Mouse (Mus musculus): ENCODE measurements around the gene Col4a3bp. TPM values are rescaled to one million over a fixed set of nuclear protein-coding genes. Genes with fewer than 3 reads are reported as not detected.

The Col4a3bp gene
- polyA plus RNA-seq, 1 experiment from 2014 or later = 9.3 TPM

DNA sequence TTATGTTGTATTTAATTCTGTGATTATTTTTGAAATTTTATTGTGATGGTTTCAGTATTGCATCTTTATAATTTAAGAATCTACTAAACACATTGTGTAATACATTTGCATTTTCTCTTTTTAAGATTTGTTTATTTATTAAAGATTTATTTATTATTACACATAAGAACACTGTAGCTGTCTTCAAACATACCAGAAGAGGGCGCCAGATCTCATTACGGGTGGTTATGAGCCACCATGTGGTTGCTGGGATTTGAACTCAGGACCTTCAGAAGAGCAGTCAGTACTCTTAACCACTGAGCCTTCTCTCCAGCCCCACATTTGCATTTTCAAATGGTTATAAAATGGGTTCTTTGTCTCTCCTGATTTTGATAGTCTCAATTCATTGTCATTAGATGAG is 2.1 kb downstream of the Col4a3bp start:
- ATAC-seq (ENCODE audit: low FRiP score, low read depth) = no peak
- Histone ChIP-seq H3K4me1 (peaks cover 7% of the 10 kb centered on the region; the same call in 1 of the 2 replicates), H3K27ac (no peak overlapping the region), H3K9me3 (no peaks in the 10 kb centered on the region), H3K36me3 (no peaks in the 10 kb centered on the region), H3K4me2 (replicated peaks) (no peak overlapping the region), H3K27me3 (replicated peaks) (no peaks in the 10 kb centered on the region), H3K4me3 (no peak overlapping the region), H3K9ac (no peak overlapping the region)
- 78% methylated on average over 2 of the region's 2 CpGs for WGBS

DNA sequence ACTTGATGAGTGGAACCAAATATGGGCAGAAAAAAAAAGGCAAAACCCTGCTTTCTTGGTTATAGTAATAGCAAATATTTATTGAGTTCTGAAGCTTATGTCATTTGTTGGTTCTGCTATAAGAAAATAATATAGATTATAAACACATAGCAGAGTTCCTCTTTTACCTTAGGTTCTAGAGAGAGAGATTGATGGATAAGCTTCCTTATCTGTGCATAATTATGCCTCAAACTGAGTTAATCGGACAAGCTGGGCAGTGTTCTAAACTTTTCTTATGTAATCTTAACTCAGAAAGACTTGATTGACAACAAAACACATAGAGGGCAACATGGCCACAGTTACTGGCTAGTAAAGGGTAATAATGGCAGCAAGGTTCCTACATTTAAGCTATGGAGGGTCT is 4.8 kb downstream of the Col4a3bp start:
- Histone ChIP-seq H3K27me3 (replicated peaks) (no peaks in the 10 kb centered on the region), H3K4me2 (replicated peaks) (no peak overlapping the region), H3K9ac (no peak overlapping the region), H3K4me1 (peaks cover 7% of the 10 kb centered on the region; the same call in 1 of the 2 replicates), H3K9me3 (no peaks in the 10 kb centered on the region), H3K27ac (no peak overlapping the region), H3K36me3 (no peaks in the 10 kb centered on the region), H3K4me3 (no peak overlapping the region)
- WGBS = 92% methylated on average over 1 of the region's 1 CpGs
- no peak for ATAC-seq (ENCODE audit: low FRiP score, low read depth)

- Histone ChIP-seq H3K9me3 (no peaks in the 10 kb centered on the region), H3K27me3 (replicated peaks) (no peaks in the 10 kb centered on the region), H3K4me2 (replicated peaks) (no peak overlapping the region), H3K4me3 (no peak overlapping the region), H3K36me3 (no peaks in the 10 kb centered on the region), H3K9ac (no peak overlapping the region), H3K27ac (no peak overlapping the region), H3K4me1 (peaks cover 7% of the 10 kb centered on the region; the same call in 1 of the 2 replicates)
- ATAC-seq (ENCODE audit: low FRiP score, low read depth) = no peak
- WGBS = 73% methylated on average over 4 of the region's 4 CpGs
Observed at GRCm38 (mm10) chr13:96547941-96548340, 5.5 kb downstream of the Col4a3bp start.

- Histone ChIP-seq H3K27me3 (replicated peaks) (no peaks in the 10 kb centered on the region), H3K9me3 (no peaks in the 10 kb centered on the region), H3K9ac (no peak overlapping the region), H3K4me3 (no peak overlapping the region), H3K4me1 (no peaks in the 10 kb centered on the region), H3K27ac (no peak overlapping the region), H3K4me2 (replicated peaks) (no peak overlapping the region), H3K36me3 (no peaks in the 10 kb centered on the region)
- WGBS = 93% methylated on average over 3 of the region's 3 CpGs
- ATAC-seq (ENCODE audit: low FRiP score, low read depth) = no peak
Observed at GRCm38 (mm10) chr13:96555099-96555498, 12.7 kb downstream of the Col4a3bp start.

GRCm38 (mm10) chr13:96567977-96568376 is 25.6 kb downstream of the Col4a3bp start:
- H3K9ac ChIP-seq = no peak overlapping the region
- H3K27ac ChIP-seq = no peak overlapping the region
- no peak overlapping the region for H3K4me2 ChIP-seq (replicated peaks)
- H3K36me3 ChIP-seq = peaks cover 3% of the 10 kb centered on the region
- H3K4me1 ChIP-seq = peaks cover 5% of the 10 kb centered on the region; the same call in 1 of the 2 replicates
- 72% methylated on average over 6 of the region's 6 CpGs for WGBS
- H3K27me3 ChIP-seq (replicated peaks) = no peaks in the 10 kb centered on the region
- H3K9me3 ChIP-seq = no peaks in the 10 kb centered on the region
- no peak overlapping the region for H3K4me3 ChIP-seq
- no peak for ATAC-seq (ENCODE audit: low FRiP score, low read depth)

DNA sequence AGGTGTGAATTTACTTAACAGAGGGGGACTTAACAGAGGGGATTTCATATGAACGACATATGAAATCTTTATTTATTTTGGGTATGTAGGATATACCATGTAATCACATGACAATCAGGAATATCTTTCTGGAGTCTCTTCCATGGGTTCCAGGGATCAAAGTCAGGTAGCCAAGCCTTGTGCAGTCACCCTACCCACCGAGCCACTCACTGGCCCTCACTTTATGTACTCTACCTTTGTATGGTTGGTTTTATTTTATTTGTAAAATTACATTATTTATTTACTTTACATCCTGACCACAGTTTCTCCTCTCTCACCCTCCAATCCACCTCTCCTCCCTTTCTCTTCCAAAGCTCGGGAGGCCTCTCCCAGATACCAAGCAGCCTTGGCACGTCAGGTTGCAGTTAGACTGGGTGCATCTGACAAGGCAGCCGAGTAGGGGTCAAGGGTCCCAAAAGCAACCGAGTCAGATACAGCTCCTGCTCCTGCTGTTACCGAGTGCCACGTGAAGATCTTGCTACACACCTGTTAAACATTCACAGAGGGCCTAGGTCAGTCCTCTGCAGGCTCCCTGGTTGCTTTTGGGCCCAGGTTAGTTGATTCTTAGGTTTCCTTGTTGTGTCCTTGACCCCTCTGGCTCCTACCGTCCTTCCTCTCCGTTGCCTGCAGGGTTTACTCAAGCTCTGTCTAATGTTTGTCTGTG is 28.0 kb downstream of the Col4a3bp start:
- no peaks in the 10 kb centered on the region for H3K9me3 ChIP-seq
- no peak overlapping the region for H3K27ac ChIP-seq
- no peak overlapping the region for H3K4me2 ChIP-seq (replicated peaks)
- no peaks in the 10 kb centered on the region for H3K27me3 ChIP-seq (replicated peaks)
- peaks cover 5% of the 10 kb centered on the region; the same call in 1 of the 2 replicates for H3K4me1 ChIP-seq
- H3K36me3 ChIP-seq = peaks cover 6% of the 10 kb centered on the region
- H3K9ac ChIP-seq = no peak overlapping the region
- H3K4me3 ChIP-seq = no peak overlapping the region
- WGBS = 72% methylated on average over 10 of the region's 10 CpGs
- ATAC-seq (ENCODE audit: low FRiP score, low read depth) = no peak

GRCm38 (mm10) chr13:96571016-96571361 is 28.6 kb downstream of the Col4a3bp start:
- Histone ChIP-seq H3K9ac (no peak overlapping the region), H3K4me1 (peaks cover 5% of the 10 kb centered on the region; the same call in 1 of the 2 replicates), H3K4me2 (replicated peaks) (no peak overlapping the region), H3K4me3 (no peak overlapping the region), H3K9me3 (no peaks in the 10 kb centered on the region), H3K27ac (no peak overlapping the region), H3K36me3 (peaks cover 6% of the 10 kb centered on the region), H3K27me3 (replicated peaks) (no peaks in the 10 kb centered on the region)
- ATAC-seq (ENCODE audit: low FRiP score, low read depth) = no peak
- 61% methylated on average over 6 of the region's 6 CpGs for WGBS

- no peak for ATAC-seq (ENCODE audit: low FRiP score, low read depth)
- H3K27ac ChIP-seq = no peak overlapping the region
- 92% methylated on average over 2 of the region's 2 CpGs for WGBS
- no peaks in the 10 kb centered on the region for H3K9me3 ChIP-seq
- no peak overlapping the region for H3K9ac ChIP-seq
- H3K27me3 ChIP-seq (replicated peaks) = no peaks in the 10 kb centered on the region
- no peak overlapping the region for H3K4me2 ChIP-seq (replicated peaks)
- peaks cover 6% of the 10 kb centered on the region for H3K36me3 ChIP-seq
- H3K4me1 ChIP-seq = peaks cover 5% of the 10 kb centered on the region; the same call in 1 of the 2 replicates
- no peak overlapping the region for H3K4me3 ChIP-seq
Observed at GRCm38 (mm10) chr13:96574170-96574569, 31.8 kb downstream of the Col4a3bp start.

GRCm38 (mm10) chr13:96579104-96579503 is 36.7 kb downstream of the Col4a3bp start:
- no peaks in the 10 kb centered on the region for H3K9me3 ChIP-seq
- no peak overlapping the region for H3K27ac ChIP-seq
- no peak overlapping the region for H3K4me2 ChIP-seq (replicated peaks)
- no peaks in the 10 kb centered on the region for H3K27me3 ChIP-seq (replicated peaks)
- no peak overlapping the region for H3K9ac ChIP-seq
- no peak overlapping the region for H3K4me3 ChIP-seq
- no peaks in the 10 kb centered on the region for H3K36me3 ChIP-seq
- ATAC-seq (ENCODE audit: low FRiP score, low read depth) = no peak
- WGBS = 93% methylated on average over 2 of the region's 2 CpGs
- H3K4me1 ChIP-seq = no peaks in the 10 kb centered on the region

- 87% methylated on average over 1 of the region's 1 CpGs for WGBS
- Histone ChIP-seq H3K36me3 (no peaks in the 10 kb centered on the region), H3K27ac (no peak overlapping the region), H3K4me3 (no peak overlapping the region), H3K9me3 (no peaks in the 10 kb centered on the region), H3K9ac (no peak overlapping the region), H3K4me1 (no peaks in the 10 kb centered on the region), H3K27me3 (replicated peaks) (no peaks in the 10 kb centered on the region), H3K4me2 (replicated peaks) (no peak overlapping the region)
- ATAC-seq (ENCODE audit: low FRiP score, low read depth) = no peak
Observed at GRCm38 (mm10) chr13:96579979-96580378, 37.6 kb downstream of the Col4a3bp start.

DNA sequence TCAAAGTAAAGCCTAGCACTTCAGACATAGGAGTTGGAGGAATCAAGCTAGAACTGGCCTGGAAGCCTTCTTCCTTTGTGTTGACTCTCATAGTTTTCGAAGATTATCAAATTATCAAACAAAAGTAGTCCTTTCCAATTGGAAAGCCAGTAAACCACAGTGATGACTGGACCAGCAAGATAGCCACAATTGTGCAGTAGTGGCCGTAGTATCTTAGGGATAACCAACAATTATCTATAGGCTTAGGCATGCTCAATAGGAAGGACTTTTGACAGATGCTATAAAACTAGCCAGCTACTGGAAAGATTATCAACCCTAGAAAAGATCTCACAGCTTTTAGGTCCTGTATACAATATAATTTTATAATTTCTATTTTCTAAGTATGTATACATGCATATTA is 41.8 kb downstream of the Col4a3bp start:
- no peaks in the 10 kb centered on the region for H3K4me1 ChIP-seq
- H3K4me2 ChIP-seq (replicated peaks) = no peak overlapping the region
- ATAC-seq (ENCODE audit: low FRiP score, low read depth) = no peak
- WGBS = 93% methylated on average over 2 of the region's 2 CpGs
- H3K36me3 ChIP-seq = no peaks in the 10 kb centered on the region
- no peaks in the 10 kb centered on the region for H3K27me3 ChIP-seq (replicated peaks)
- H3K9me3 ChIP-seq = no peaks in the 10 kb centered on the region
- H3K27ac ChIP-seq = no peak overlapping the region
- H3K9ac ChIP-seq = no peak overlapping the region
- no peak overlapping the region for H3K4me3 ChIP-seq

DNA sequence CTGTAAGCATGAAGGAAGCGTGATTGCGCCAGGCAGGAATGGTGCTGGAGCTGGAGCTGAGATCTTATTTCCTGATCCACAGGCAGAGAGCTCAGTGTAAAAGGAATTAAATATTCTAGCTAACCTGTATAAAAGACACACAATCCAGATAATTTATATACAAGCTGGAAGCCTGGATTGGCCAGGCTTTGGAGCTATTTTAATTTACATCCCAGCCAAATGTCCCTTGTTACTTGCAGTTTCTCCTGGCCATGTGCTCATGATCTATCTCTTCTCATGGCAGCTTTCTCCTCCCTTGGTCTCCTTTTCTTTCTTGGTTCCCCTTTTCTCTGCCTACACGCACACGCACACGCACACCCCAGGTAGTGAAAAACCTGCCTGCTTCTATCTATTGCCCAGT is 44.1 kb downstream of the Col4a3bp start:
- no peak overlapping the region for H3K27ac ChIP-seq
- no peak overlapping the region for H3K4me2 ChIP-seq (replicated peaks)
- no peaks in the 10 kb centered on the region for H3K9me3 ChIP-seq
- H3K4me1 ChIP-seq = no peaks in the 10 kb centered on the region
- H3K4me3 ChIP-seq = no peak overlapping the region
- H3K36me3 ChIP-seq = no peaks in the 10 kb centered on the region
- no peaks in the 10 kb centered on the region for H3K27me3 ChIP-seq (replicated peaks)
- 98% methylated on average over 5 of the region's 5 CpGs for WGBS
- no peak for ATAC-seq (ENCODE audit: low FRiP score, low read depth)
- no peak overlapping the region for H3K9ac ChIP-seq

DNA sequence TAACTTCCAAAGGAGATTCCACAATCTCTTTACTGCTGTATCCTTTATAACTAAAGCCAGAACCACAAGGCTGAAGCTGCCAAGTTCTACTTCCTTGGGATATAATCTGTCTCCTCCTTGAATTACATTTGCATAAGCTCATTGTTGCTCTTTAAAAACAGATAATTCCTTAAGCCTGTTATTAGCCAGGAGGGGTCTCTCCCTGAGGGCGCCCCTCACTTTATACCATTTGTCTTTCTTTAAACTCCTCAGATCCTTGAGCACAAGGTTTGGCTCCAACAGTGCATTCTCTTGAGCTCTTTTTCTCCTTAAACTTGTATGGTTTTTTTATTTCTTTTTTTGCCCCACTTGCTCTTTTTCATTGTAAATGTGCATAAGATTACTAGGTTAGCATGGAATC is 46.2 kb downstream of the Col4a3bp start:
- Histone ChIP-seq H3K9ac (no peak overlapping the region), H3K4me3 (no peak overlapping the region), H3K27me3 (replicated peaks) (no peaks in the 10 kb centered on the region), H3K36me3 (no peaks in the 10 kb centered on the region), H3K4me2 (replicated peaks) (no peak overlapping the region), H3K4me1 (no peaks in the 10 kb centered on the region), H3K27ac (no peak overlapping the region), H3K9me3 (no peaks in the 10 kb centered on the region)
- WGBS = 88% methylated on average over 1 of the region's 1 CpGs
- no peak for ATAC-seq (ENCODE audit: low FRiP score, low read depth)
